Mouse (Mus musculus) cortical plate, adult 2 months (tissue): ENCODE results near the gene Esp16. TPM values are rescaled to one million over a fixed set of nuclear protein-coding genes. Genes with fewer than 3 reads are reported as not detected.
"Not testable (repeated sequence)": the region's sequence is repeated elsewhere in the genome, so short reads cannot be mapped to it uniquely, and the experiment has no call there.

Experiments used
- H3K27ac ChIP-seq: fragments of 200-500 bp; 2 replicates; pipeline ENCODE4 v1.5.1; 2012; ENCODE audit warnings: low read length, control low read depth, inconsistent platforms; ENCODE audit not compliant: insufficient read depth
- H3K4me1 ChIP-seq: fragments of 200-500 bp; 2 replicates; pipeline ENCODE4 v1.6.1; 2011; ENCODE audit warnings: low read length; ENCODE audit not compliant: control insufficient read depth, insufficient read depth
- H3K4me3 ChIP-seq: fragments of 200-500 bp; 2 replicates; pipeline ENCODE4 v1.5.1; 2011; ENCODE audit warnings: mild to moderate bottlenecking, low read length, control low read depth; ENCODE audit not compliant: insufficient read depth
- polyA plus RNA-seq: library from polyadenylated mRNA; depleted of rRNA; stranded (reverse); fragments of >200 nt; gene quantifications from 2 replicates; pipeline ENCODE4 v1.2.3, GENCODE M21; 2012; rRNA removed

The Esp16 gene
- polyA plus RNA-seq, result not detected in 2 replicates

- not testable (repeated sequence) for H3K4me1 ChIP-seq, H3K4me3 ChIP-seq, H3K27ac ChIP-seq
These were observed at the start of gene Esp16 for GRCm38 (mm10) chr17:39535842-39536241. Gene Esp16 (plus strand): TSS chr17:39536142.

GRCm38 (mm10) chr17:39498043-39498442 lies 37.9 kb upstream of the Esp16 start:
- not testable (repeated sequence) for H3K4me3 ChIP-seq, H3K27ac ChIP-seq, H3K4me1 ChIP-seq

Other genes with a start within 250 kb of the Esp16 start
- not detected in 2 replicates for gene Esp18, start 129.8 kb upstream of the Esp16 start, polyA plus RNA-seq
- not detected in 2 replicates for gene Esp15, start 104.8 kb downstream of the Esp16 start, polyA plus RNA-seq